Mouse (Mus musculus): ENCODE data around the gene Lad1. TPM values are rescaled to one million over a fixed set of nuclear protein-coding genes. Genes with fewer than 3 reads are reported as not detected.

The Lad1 gene
- polyA plus RNA-seq, 1 experiment, result 0.48 TPM

- Histone ChIP-seq H3ac (ENCODE audit: control insufficient read depth, insufficient read length, low read depth) (no peak overlapping the region), H3K36me3 (ENCODE audit: control insufficient read depth, insufficient read depth) (no peaks in the 10 kb centered on the region), H3K79me3 (ENCODE audit: low read depth) (peaks cover 2% of the 10 kb centered on the region), H3K4me3 (ENCODE audit: insufficient read depth, poor library complexity, severe bottlenecking) (no peak overlapping the region), H3K79me2 (ENCODE audit: control insufficient read depth, insufficient read depth) (peaks cover 10% of the 10 kb centered on the region), H3K27me3 (ENCODE audit: control insufficient read depth, insufficient read depth, insufficient read length) (no peaks in the 10 kb centered on the region)
- TF ChIP-seq CEBPB (IDR thresholded peaks at IDR 0.05; ENCODE audit: low read depth) (no peak), USF1 (IDR thresholded peaks at IDR 0.05; ENCODE audit: low read depth) (no peak), MYOD1 (IDR thresholded peaks at IDR 0.05; ENCODE audit: control insufficient read depth, insufficient read length, low read depth) (no peak), CTCF (IDR thresholded peaks at IDR 0.05; ENCODE audit: control insufficient read depth, insufficient read depth, insufficient read length) (no peak), MYOG (IDR thresholded peaks at IDR 0.05; ENCODE audit: control insufficient read depth, extremely low read depth, insufficient read length) (no peak), MAX (IDR thresholded peaks at IDR 0.05) (no peak), FOSL1 (IDR thresholded peaks at IDR 0.05; ENCODE audit: insufficient read depth, low read length, poor library complexity, severe bottlenecking) (no peak)
These were observed 41.4 kb upstream of the Lad1 start for GRCm38 (mm10) chr1:135777046-135777445.

- Histone ChIP-seq H3ac (ENCODE audit: control insufficient read depth, insufficient read length, low read depth) (peak within 1 kb of the TSS; percentile 31), H3K27me3 (ENCODE audit: control insufficient read depth, insufficient read depth, insufficient read length) (no peaks in the 10 kb centered on the region), H3K79me3 (ENCODE audit: low read depth) (no peaks in the 10 kb centered on the region), H3K79me2 (ENCODE audit: control insufficient read depth, insufficient read depth) (no peaks in the 10 kb centered on the region), H3K4me3 (ENCODE audit: insufficient read depth, poor library complexity, severe bottlenecking) (no peak within 1 kb of the TSS), H3K36me3 (ENCODE audit: control insufficient read depth, insufficient read depth) (no peaks in the 10 kb centered on the region)
- no peak for TF ChIP-seq FOSL1 (IDR thresholded peaks at IDR 0.05; ENCODE audit: insufficient read depth, low read length, poor library complexity, severe bottlenecking)
- no peak for TF ChIP-seq CEBPB (IDR thresholded peaks at IDR 0.05; ENCODE audit: low read depth)
- no peak for TF ChIP-seq MAX (IDR thresholded peaks at IDR 0.05)
- no peak for TF ChIP-seq USF1 (IDR thresholded peaks at IDR 0.05; ENCODE audit: low read depth)
- peak; percentile 32 for TF ChIP-seq MYOD1 (IDR thresholded peaks at IDR 0.05; ENCODE audit: control insufficient read depth, insufficient read length, low read depth)
These were observed 39.4 kb upstream of the Lad1 start, which contains the start of gene Tnni1 for GRCm38 (mm10) chr1:135778780-135779535. TSS of gene Tnni1 (plus strand) at chr1:135779434.

- Histone ChIP-seq H3K27me3 (ENCODE audit: control insufficient read depth, insufficient read depth, insufficient read length) (no peaks in the 10 kb centered on the region), H3K79me2 (ENCODE audit: control insufficient read depth, insufficient read depth) (no peaks in the 10 kb centered on the region), H3K79me3 (ENCODE audit: low read depth) (no peaks in the 10 kb centered on the region), H3K4me3 (ENCODE audit: insufficient read depth, poor library complexity, severe bottlenecking) (no peak overlapping the region), H3K36me3 (ENCODE audit: control insufficient read depth, insufficient read depth) (no peaks in the 10 kb centered on the region), H3ac (ENCODE audit: control insufficient read depth, insufficient read length, low read depth) (no peak overlapping the region)
- no peak for TF ChIP-seq USF1 (IDR thresholded peaks at IDR 0.05; ENCODE audit: low read depth)
- TF ChIP-seq MYOD1 (IDR thresholded peaks at IDR 0.05; ENCODE audit: control insufficient read depth, insufficient read length, low read depth), result no peak
- no peak for TF ChIP-seq MYOG (IDR thresholded peaks at IDR 0.05; ENCODE audit: control insufficient read depth, extremely low read depth, insufficient read length)
- no peak for TF ChIP-seq MAX (IDR thresholded peaks at IDR 0.05)
- TF ChIP-seq CTCF (IDR thresholded peaks at IDR 0.05; ENCODE audit: control insufficient read depth, insufficient read depth, insufficient read length), result no peak
- no peak for TF ChIP-seq FOSL1 (IDR thresholded peaks at IDR 0.05; ENCODE audit: insufficient read depth, low read length, poor library complexity, severe bottlenecking)
- no peak for TF ChIP-seq CEBPB (IDR thresholded peaks at IDR 0.05; ENCODE audit: low read depth)
These were observed 37.7 kb upstream of the Lad1 start for GRCm38 (mm10) chr1:135780649-135781048.

GRCm38 (mm10) chr1:135781220-135781619, 37.2 kb upstream of the Lad1 start:
- TF ChIP-seq MAX (IDR thresholded peaks at IDR 0.05) (no peak), CTCF (IDR thresholded peaks at IDR 0.05; ENCODE audit: control insufficient read depth, insufficient read depth, insufficient read length) (peak; percentile 80), MYOD1 (IDR thresholded peaks at IDR 0.05; ENCODE audit: control insufficient read depth, insufficient read length, low read depth) (no peak), MYOG (IDR thresholded peaks at IDR 0.05; ENCODE audit: control insufficient read depth, extremely low read depth, insufficient read length) (no peak), USF1 (IDR thresholded peaks at IDR 0.05; ENCODE audit: low read depth) (no peak)
- no peak overlapping the region for H3ac ChIP-seq (ENCODE audit: control insufficient read depth, insufficient read length, low read depth)
- H3K4me3 ChIP-seq (ENCODE audit: insufficient read depth, poor library complexity, severe bottlenecking), result no peak overlapping the region
- H3K36me3 ChIP-seq (ENCODE audit: control insufficient read depth, insufficient read depth), result no peaks in the 10 kb centered on the region
- no peaks in the 10 kb centered on the region for H3K79me3 ChIP-seq (ENCODE audit: low read depth)
- H3K27me3 ChIP-seq (ENCODE audit: control insufficient read depth, insufficient read depth, insufficient read length), result no peaks in the 10 kb centered on the region
- no peaks in the 10 kb centered on the region for H3K79me2 ChIP-seq (ENCODE audit: control insufficient read depth, insufficient read depth)

GRCm38 (mm10) chr1:135782816-135783215, 35.6 kb upstream of the Lad1 start:
- H3ac ChIP-seq (ENCODE audit: control insufficient read depth, insufficient read length, low read depth), result no peak overlapping the region
- H3K79me3 ChIP-seq (ENCODE audit: low read depth), result no peaks in the 10 kb centered on the region
- TF ChIP-seq MAX (IDR thresholded peaks at IDR 0.05) (no peak), FOSL1 (IDR thresholded peaks at IDR 0.05; ENCODE audit: insufficient read depth, low read length, poor library complexity, severe bottlenecking) (no peak), MYOD1 (IDR thresholded peaks at IDR 0.05; ENCODE audit: control insufficient read depth, insufficient read length, low read depth) (no peak), CTCF (IDR thresholded peaks at IDR 0.05; ENCODE audit: control insufficient read depth, insufficient read depth, insufficient read length) (no peak), MYOG (IDR thresholded peaks at IDR 0.05; ENCODE audit: control insufficient read depth, extremely low read depth, insufficient read length) (no peak), USF1 (IDR thresholded peaks at IDR 0.05; ENCODE audit: low read depth) (no peak), CEBPB (IDR thresholded peaks at IDR 0.05; ENCODE audit: low read depth) (no peak)
- H3K4me3 ChIP-seq (ENCODE audit: insufficient read depth, poor library complexity, severe bottlenecking), result no peak overlapping the region
- H3K27me3 ChIP-seq (ENCODE audit: control insufficient read depth, insufficient read depth, insufficient read length), result no peaks in the 10 kb centered on the region
- no peaks in the 10 kb centered on the region for H3K79me2 ChIP-seq (ENCODE audit: control insufficient read depth, insufficient read depth)
- H3K36me3 ChIP-seq (ENCODE audit: control insufficient read depth, insufficient read depth), result no peaks in the 10 kb centered on the region
